Mouse (Mus musculus) MEL (cell line): ENCODE data around the gene Ncs1.

Experiments used
- CHD1 ChIP-seq: IDR thresholded peaks from 2 replicates; pipeline ENCODE4 v1.6.1; 2012; ENCODE audit warnings: low read depth, mild to moderate bottlenecking, inconsistent platforms, low read length, improper control_type of control experiment
- CHD2 ChIP-seq: IDR thresholded peaks from 2 replicates; pipeline ENCODE4 v1.6.1; 2011; ENCODE audit warnings: low read length, improper control_type of control experiment
- CTCF ChIP-seq, 3 experiments: IDR thresholded peaks in 2 of 3; conservative IDR thresholded peaks in 1 of 3; 2 replicates each; pipeline ENCODE4 v1.5.1; 2011 to 2012; ENCODE audit warnings: low read length in 3 of 3, low read depth in 2 of 3, mild to moderate bottlenecking in 2 of 3, improper control_type of control experiment in 1 of 3, inconsistent platforms in 1 of 3, mixed read lengths in 1 of 3, moderate library complexity in 1 of 3; ENCODE audit not compliant: control insufficient read depth in 1 of 3, insufficient read depth in 1 of 3, poor library complexity in 1 of 3, severe bottlenecking in 1 of 3
- E2F4 ChIP-seq: IDR thresholded peaks from 2 replicates; pipeline ENCODE4 v1.6.1; 2011; ENCODE audit warnings: low read depth, low read length, improper control_type of control experiment, borderline replicate concordance
- GABPA ChIP-seq: IDR thresholded peaks from 2 replicates; pipeline ENCODE4 v1.6.1; 2012; ENCODE audit warnings: low read depth, mild to moderate bottlenecking, inconsistent platforms, low read length, improper control_type of control experiment, moderate library complexity
- HCFC1 ChIP-seq: IDR thresholded peaks from 2 replicates; pipeline ENCODE4 v1.6.1; 2012; ENCODE audit warnings: low read depth, mild to moderate bottlenecking, inconsistent platforms, low read length, improper control_type of control experiment, moderate library complexity
- MAFK ChIP-seq: IDR thresholded peaks from 2 replicates; pipeline ENCODE4 v1.6.1; 2011; ENCODE audit warnings: low read depth, mild to moderate bottlenecking, low read length, improper control_type of control experiment, borderline replicate concordance
- MAX ChIP-seq: IDR thresholded peaks from 2 replicates; pipeline ENCODE4 v1.6.1; 2011; ENCODE audit warnings: low read length, improper control_type of control experiment
- MXI1 ChIP-seq: IDR thresholded peaks from 2 replicates; pipeline ENCODE4 v1.6.1; 2011; ENCODE audit warnings: mild to moderate bottlenecking, low read depth, low read length, improper control_type of control experiment
- MYC ChIP-seq: IDR thresholded peaks from 2 replicates; pipeline ENCODE4 v1.6.1; 2011; ENCODE audit warnings: low read depth, mild to moderate bottlenecking, low read length, improper control_type of control experiment, moderate library complexity
- POLR2A ChIP-seq, 2 experiments: IDR thresholded peaks; 2 replicates each; pipeline ENCODE4 v1.6.1; 2011 to 2012; ENCODE audit warnings: low read length in 2 of 2, mild to moderate bottlenecking in 2 of 2, control low read depth in 1 of 2, improper control_type of control experiment in 1 of 2, low read depth in 1 of 2, moderate library complexity in 1 of 2; ENCODE audit not compliant: control insufficient read depth in 1 of 2, insufficient read depth in 1 of 2, poor library complexity in 1 of 2
- ZC3H11A ChIP-seq: IDR thresholded peaks from 2 replicates; pipeline ENCODE4 v1.6.1; 2012; ENCODE audit warnings: low read depth, mild to moderate bottlenecking, inconsistent platforms, low read length, improper control_type of control experiment
- ZMIZ1 ChIP-seq: IDR thresholded peaks from 2 replicates; pipeline ENCODE4 v1.6.1; 2012; ENCODE audit warnings: low read depth, mild to moderate bottlenecking, inconsistent platforms, low read length, improper control_type of control experiment, moderate library complexity

GRCm38 (mm10) chr2:31327186-31327585, 81.6 kb downstream of the Ncs1 start:
- TF ChIP-seq CTCF (IDR thresholded peaks at IDR 0.05 in 2 of 3, conservative IDR thresholded peaks at IDR 0.05 in 1 of 3; ENCODE audit: control insufficient read depth in 1 of 3, insufficient read depth in 1 of 3, low read depth in 2 of 3, low read length in 3 of 3, poor library complexity in 1 of 3, severe bottlenecking in 1 of 3) = no peak
- TF ChIP-seq E2F4 = no peak
- no peak for TF ChIP-seq ZC3H11A
- TF ChIP-seq CHD2 = no peak
- no peak for TF ChIP-seq MXI1
- TF ChIP-seq POLR2A (IDR thresholded peaks at IDR 0.05; ENCODE audit: control insufficient read depth in 1 of 2, insufficient read depth in 1 of 2, low read depth in 1 of 2, low read length in 2 of 2, poor library complexity in 1 of 2) = no peak
- no peak for TF ChIP-seq GABPA
- TF ChIP-seq HCFC1 = no peak
- TF ChIP-seq ZMIZ1 = no peak
- TF ChIP-seq CHD1 = no peak
- TF ChIP-seq MYC = no peak
- no peak for TF ChIP-seq MAFK
- TF ChIP-seq MAX = no peak
